Comparison of ENCODE assay signal across 8 mouse cellular contexts in the genomic region with DNA sequence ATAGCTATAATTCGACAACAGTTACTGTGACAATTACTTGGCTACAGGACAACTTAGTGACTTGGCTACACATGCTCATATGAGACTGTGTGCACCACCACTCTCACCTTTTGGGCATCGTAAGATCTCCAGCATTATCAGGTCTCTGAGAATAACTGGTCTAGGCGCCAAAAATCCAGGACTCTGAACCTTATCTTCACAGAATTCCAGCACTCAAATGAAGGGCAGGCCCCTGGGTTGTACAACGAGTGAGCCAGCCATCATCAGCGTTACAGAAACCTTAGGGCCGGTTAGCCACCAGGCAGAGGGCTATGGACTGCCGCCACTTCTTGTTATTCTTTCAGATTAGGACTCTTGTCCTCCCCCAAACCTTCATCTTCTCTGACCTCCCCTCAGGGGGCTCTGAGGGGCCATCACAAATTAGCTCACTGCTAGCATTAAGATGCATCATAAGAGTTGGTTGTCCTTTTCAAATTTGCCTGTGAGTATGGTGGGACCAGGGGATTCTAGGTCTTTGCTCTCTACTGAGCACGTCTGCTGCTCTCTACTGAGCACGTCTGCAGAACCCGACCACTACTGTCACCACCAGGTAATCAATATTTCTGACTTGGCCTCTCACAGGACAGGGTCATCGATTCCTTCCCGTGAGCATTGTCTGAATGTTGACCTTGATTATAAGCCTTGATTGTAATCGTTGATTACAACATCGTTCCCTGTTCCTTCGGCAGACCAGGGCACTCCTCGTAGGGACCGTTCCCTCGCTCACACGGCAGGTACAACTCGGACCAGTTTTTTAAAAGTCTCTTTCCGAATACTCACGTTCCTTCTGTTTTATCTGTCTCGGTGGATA. TPM values are rescaled to one million over a fixed set of nuclear protein-coding genes. Genes with fewer than 3 reads are reported as not detected.
A peak's percentile ranks its signal among the peaks of the same experiment; 100 is the strongest.
DNase-seq lines count a peak whose midpoint lies in the region; ATAC-seq and TF ChIP-seq lines count a peak whose summit lies in the region.

No protein-coding gene starts in this region.

- TF ChIP-seq POLR2A in ES-Bruce4 (IDR thresholded peaks at IDR 0.05; ENCODE audit: insufficient read depth, low read length) = no peak

- no peak for DNase-seq in heart, postnatal 4 days
- DNase-seq in liver, postnatal 0 days = no peak
- DNase-seq in left cerebral cortex, postnatal 14 days (ENCODE audit: low spot score in 2 of 2) = no peak
- no peak for DNase-seq in gastrocnemius, postnatal 36 days

- no peak; the same call in 1 of the 2 replicates for ATAC-seq in heart, embryonic 11.5 days (replicated peaks; ENCODE audit: insufficient number of reproducible peaks, low FRiP score, low TSS enrichment)
- peak; percentile 9 for ATAC-seq in forebrain, embryonic 13.5 days
- ATAC-seq in liver, postnatal 0 days = peak; percentile 4; the same call in 1 of the 2 replicates
- ATAC-seq in monocyte, adult 5-6 weeks (replicated peaks; ENCODE audit: insufficient number of reproducible peaks, low FRiP score, low TSS enrichment, poor library complexity, severe bottlenecking) = no peak

- peaks cover 3% of the 10 kb centered on the region; the same call in 1 of the 2 replicates for H3K9me3 ChIP-seq in heart, embryonic 11.5 days (replicated peaks; ENCODE audit: control insufficient read depth, low read length)
- H3K9me3 ChIP-seq in ES-Bruce4 (replicated peaks; ENCODE audit: control insufficient read depth, insufficient read depth, low read length, poor library complexity, severe bottlenecking) = no peaks in the 10 kb centered on the region
- H3K9me3 ChIP-seq in forebrain, embryonic 13.5 days (replicated peaks) = no peaks in the 10 kb centered on the region
- H3K9me3 ChIP-seq in liver, postnatal 0 days (ENCODE audit: low read length) = no peaks in the 10 kb centered on the region

- TF ChIP-seq EP300 in ES-Bruce4 (IDR thresholded peaks at IDR 0.05; ENCODE audit: insufficient read depth, low read depth, low read length) = no peak
- TF ChIP-seq EP300 in liver, postnatal 0 days (IDR thresholded peaks at IDR 0.05; ENCODE audit: low read depth) = no peak

- H3K36me3 ChIP-seq in heart, embryonic 11.5 days (ENCODE audit: control insufficient read depth, insufficient read depth, low read length) = no peaks in the 10 kb centered on the region
- no peaks in the 10 kb centered on the region for H3K36me3 ChIP-seq in ES-Bruce4 (ENCODE audit: control insufficient read depth, insufficient read depth, low read length, poor library complexity, severe bottlenecking)
- no peaks in the 10 kb centered on the region for H3K36me3 ChIP-seq in forebrain, embryonic 13.5 days (ENCODE audit: poor library complexity, severe bottlenecking)
- no peaks in the 10 kb centered on the region for H3K36me3 ChIP-seq in liver, postnatal 0 days (replicated peaks; ENCODE audit: insufficient read depth, low read length)

- H3K27me3 ChIP-seq in heart, embryonic 11.5 days (ENCODE audit: control insufficient read depth, insufficient read depth, low read length) = peaks cover 14% of the 10 kb centered on the region
- 0 out of 2 replicates have a peak, but pooled peaks cover 2% of the 10 kb centered on the region for H3K27me3 ChIP-seq in ES-Bruce4 (ENCODE audit: control insufficient read depth, insufficient read depth, low read length, poor library complexity, severe bottlenecking)
- H3K27me3 ChIP-seq in forebrain, embryonic 13.5 days = peaks cover 10% of the 10 kb centered on the region; the same call in 1 of the 2 replicates
- H3K27me3 ChIP-seq in liver, postnatal 0 days (ENCODE audit: insufficient read depth, low read length) = no peaks in the 10 kb centered on the region

- intact Hi-C loops in left cerebral cortex, postnatal 14 days (cut with DNase I) = loop anchor here (10.0 kb wide), 1 partner anchor 392 kb away; the partner anchor contains the start of gene Mgat1
- intact Hi-C loops in gastrocnemius, postnatal 36 days (cut with DNase I) = no loop called here

- peak overlapping the region; percentile 49; the same call in 1 of the 2 replicates for H3K9ac ChIP-seq in heart, embryonic 11.5 days (ENCODE audit: low read depth, low read length)
- peak overlapping the region; percentile 72 for H3K9ac ChIP-seq in ES-Bruce4 (ENCODE audit: low read depth, poor library complexity, severe bottlenecking)
- peak overlapping the region; percentile 65 for H3K9ac ChIP-seq in forebrain, embryonic 13.5 days
- peak overlapping the region; percentile 48 for H3K9ac ChIP-seq in liver, postnatal 0 days (replicated peaks)

- 4% methylated on average over 23 of the region's 23 CpGs for WGBS in heart, embryonic 11.5 days (ENCODE audit: insufficient replicate concordance)
- WGBS in forebrain, embryonic 13.5 days = 7% methylated on average over 23 of the region's 23 CpGs
- WGBS in liver, postnatal 0 days (ENCODE audit: insufficient replicate concordance) = 11% methylated on average over 23 of the region's 23 CpGs

- peak overlapping the region; percentile 75 for H3K4me2 ChIP-seq in heart, embryonic 11.5 days
- peak overlapping the region; percentile 85 for H3K4me2 ChIP-seq in forebrain, embryonic 13.5 days
- peak overlapping the region; percentile 87 for H3K4me2 ChIP-seq in liver, postnatal 0 days (ENCODE audit: low read depth, low read length)

- H3K4me1 ChIP-seq in heart, embryonic 11.5 days (ENCODE audit: control insufficient read depth, insufficient read depth, low read length) = peaks cover 11% of the 10 kb centered on the region; the same call in 1 of the 2 replicates
- no peaks in the 10 kb centered on the region for H3K4me1 ChIP-seq in ES-Bruce4 (ENCODE audit: control insufficient read depth, insufficient read depth, low read length)
- H3K4me1 ChIP-seq in forebrain, embryonic 13.5 days = peaks cover 29% of the 10 kb centered on the region
- H3K4me1 ChIP-seq in liver, postnatal 0 days (ENCODE audit: insufficient read depth) = peaks cover 27% of the 10 kb centered on the region

- peak overlapping the region; percentile 72 for H3K4me3 ChIP-seq in heart, embryonic 11.5 days (ENCODE audit: low read depth, low read length)
- H3K4me3 ChIP-seq in ES-Bruce4 (ENCODE audit: low read depth, low read length) = peak overlapping the region; percentile 98
- H3K4me3 ChIP-seq in forebrain, embryonic 13.5 days = peak overlapping the region; percentile 61
- H3K4me3 ChIP-seq in liver, postnatal 0 days (ENCODE audit: low read depth, low read length) = peak overlapping the region; percentile 59

- TF ChIP-seq CTCF in ES-Bruce4 (IDR thresholded peaks at IDR 0.05; ENCODE audit: low read depth, low read length) = no peak
- no peak for TF ChIP-seq CTCF in liver, postnatal 0 days (IDR thresholded peaks at IDR 0.05; ENCODE audit: low read depth)

- no peak overlapping the region for H3K27ac ChIP-seq in heart, embryonic 11.5 days (ENCODE audit: low read depth, low read length)
- H3K27ac ChIP-seq in ES-Bruce4 (ENCODE audit: insufficient read depth, low read length) = no peak overlapping the region
- no peak overlapping the region for H3K27ac ChIP-seq in forebrain, embryonic 13.5 days
- no peak overlapping the region for H3K27ac ChIP-seq in liver, postnatal 0 days (ENCODE audit: low read depth)

RNA-seq across cellular contexts. Expression of gene Irgm1, which starts 18.6 kb away (rescaled TPM):
- 4.9 and 5.9 TPM in 2 replicates for polyA plus RNA-seq in heart, embryonic 11.5 days (2014; fragmentation: Nextera tagmentation; extraction: Ambion mirVana)
- total RNA-seq in heart, postnatal 4 days (2021) = 1 to 10 TPM; 6.2 to 7.6 TPM
- 18.5 and 20.1 TPM in 2 replicates for polyA plus RNA-seq in ES-Bruce4 (2011; ENCODE audit: insufficient read depth, insufficient read length, low read depth, missing spikeins)
- 1.6 and 1.9 TPM in 2 replicates for polyA plus RNA-seq in forebrain, embryonic 13.5 days (2015; fragmentation: Nextera tagmentation; extraction: Ambion mirVana)
- 42.7 and 44.1 TPM in 2 replicates for polyA plus RNA-seq in liver, postnatal 0 days (2015; fragmentation: Nextera tagmentation; extraction: Ambion mirVana)
- 36.6 to 51.0 TPM (median 48.9 TPM) in 3 replicates for total RNA-seq in monocyte, adult 5-6 weeks (2017)
- 1 to 10 TPM; 3.7 TPM for total RNA-seq in left cerebral cortex, postnatal 14 days (2021)
- 10 to 100 TPM in 1 of 2 experiments, 1 to 10 TPM in 1; 8.7 to 11.3 TPM for total RNA-seq in gastrocnemius, postnatal 36 days (2021)

RNA-seq across cellular contexts. Expression of gene Gm12184, which starts 26.4 kb away (rescaled TPM):
- polyA plus RNA-seq in heart, embryonic 11.5 days (2014; fragmentation: Nextera tagmentation; extraction: Ambion mirVana) = 2.9 and 4.0 TPM in 2 replicates
- total RNA-seq in heart, postnatal 4 days (2021) = 1 to 10 TPM; 4.8 to 5.1 TPM
- polyA plus RNA-seq in ES-Bruce4 (2011; ENCODE audit: insufficient read depth, insufficient read length, low read depth, missing spikeins) = 88.5 and 95.4 TPM in 2 replicates
- polyA plus RNA-seq in forebrain, embryonic 13.5 days (2015; fragmentation: Nextera tagmentation; extraction: Ambion mirVana) = 4.2 and 5.2 TPM in 2 replicates
- polyA plus RNA-seq in liver, postnatal 0 days (2015; fragmentation: Nextera tagmentation; extraction: Ambion mirVana) = 4.9 and 5.0 TPM in 2 replicates
- 7.5 to 29.4 TPM (median 12.2 TPM) in 3 replicates for total RNA-seq in monocyte, adult 5-6 weeks (2017)
- 1 to 10 TPM; 1.2 to 1.6 TPM for total RNA-seq in left cerebral cortex, postnatal 14 days (2021)
- under 1 TPM; 0.61 to 0.91 TPM for total RNA-seq in gastrocnemius, postnatal 36 days (2021)

RNA-seq across cellular contexts. Expression of gene Trim7, which starts 26.9 kb away (rescaled TPM):
- polyA plus RNA-seq in heart, embryonic 11.5 days (2014; fragmentation: Nextera tagmentation; extraction: Ambion mirVana) = 0.43 and 0.70 TPM in 2 replicates
- total RNA-seq in heart, postnatal 4 days (2021) = 1 to 10 TPM; 5.3 to 5.5 TPM
- polyA plus RNA-seq in ES-Bruce4 (2011; ENCODE audit: insufficient read depth, insufficient read length, low read depth, missing spikeins) = 8.1 and 8.7 TPM in 2 replicates
- 0.71 and 0.80 TPM in 2 replicates for polyA plus RNA-seq in forebrain, embryonic 13.5 days (2015; fragmentation: Nextera tagmentation; extraction: Ambion mirVana)
- 0.48 and 0.52 TPM in 2 replicates for polyA plus RNA-seq in liver, postnatal 0 days (2015; fragmentation: Nextera tagmentation; extraction: Ambion mirVana)
- 9.4 to 15.9 TPM (median 15.5 TPM) in 3 replicates for total RNA-seq in monocyte, adult 5-6 weeks (2017)
- 1 to 10 TPM; 1.4 to 1.8 TPM for total RNA-seq in left cerebral cortex, postnatal 14 days (2021)
- 10 to 100 TPM; 48.2 to 49.7 TPM for total RNA-seq in gastrocnemius, postnatal 36 days (2021)

RNA-seq across cellular contexts. Expression of gene Trim41, which starts 35.7 kb away (rescaled TPM):
- 3.3 and 3.7 TPM in 2 replicates for polyA plus RNA-seq in heart, embryonic 11.5 days (2014; fragmentation: Nextera tagmentation; extraction: Ambion mirVana)
- 10 to 100 TPM; 36.0 to 40.1 TPM for total RNA-seq in heart, postnatal 4 days (2021)
- polyA plus RNA-seq in ES-Bruce4 (2011; ENCODE audit: insufficient read depth, insufficient read length, low read depth, missing spikeins) = 29.6 and 32.2 TPM in 2 replicates
- 6.0 and 7.4 TPM in 2 replicates for polyA plus RNA-seq in forebrain, embryonic 13.5 days (2015; fragmentation: Nextera tagmentation; extraction: Ambion mirVana)
- polyA plus RNA-seq in liver, postnatal 0 days (2015; fragmentation: Nextera tagmentation; extraction: Ambion mirVana) = 2.2 and 2.3 TPM in 2 replicates
- 52.9 to 85.7 TPM (median 59.4 TPM) in 3 replicates for total RNA-seq in monocyte, adult 5-6 weeks (2017)
- 10 to 100 TPM; 52.0 to 56.4 TPM for total RNA-seq in left cerebral cortex, postnatal 14 days (2021)
- total RNA-seq in gastrocnemius, postnatal 36 days (2021) = 10 to 100 TPM; 17.2 to 22.6 TPM

RNA-seq across cellular contexts. Expression of gene Gm5431, which starts 49.2 kb away (rescaled TPM):
- 0.16 TPM in 1 of 2 replicates, not detected in the other for polyA plus RNA-seq in heart, embryonic 11.5 days (2014; fragmentation: Nextera tagmentation; extraction: Ambion mirVana)
- under 1 TPM; 0.26 to 0.38 TPM for total RNA-seq in heart, postnatal 4 days (2021)
- polyA plus RNA-seq in ES-Bruce4 (2011; ENCODE audit: insufficient read depth, insufficient read length, low read depth, missing spikeins) = 0.27 TPM in 1 of 2 replicates, not detected in the other
- polyA plus RNA-seq in forebrain, embryonic 13.5 days (2015; fragmentation: Nextera tagmentation; extraction: Ambion mirVana) = 0.08 TPM in 1 of 2 replicates, not detected in the other
- polyA plus RNA-seq in liver, postnatal 0 days (2015; fragmentation: Nextera tagmentation; extraction: Ambion mirVana) = 0.66 and 0.86 TPM in 2 replicates
- total RNA-seq in monocyte, adult 5-6 weeks (2017) = 6.7 to 9.7 TPM (median 8.8 TPM) in 3 replicates
- under 1 TPM in 1 of 2 experiments, not detected in 1; 0.29 TPM for total RNA-seq in left cerebral cortex, postnatal 14 days (2021)
- total RNA-seq in gastrocnemius, postnatal 36 days (2021) = under 1 TPM; 0.25 to 0.28 TPM

Comparison
In these comparisons a context has a peak if more than half of its experiments do, and no peak if none do; other contexts are left out.
1. ATAC-seq: peak in forebrain, embryonic 13.5 days (single experiment) and liver, postnatal 0 days (single experiment); none in heart, embryonic 11.5 days (single experiment) and monocyte, adult 5-6 weeks (single experiment).
2. Peak in every context shown above with its lines, with median percentiles within 50 percentile points of each other: H3K4me2 ChIP-seq, H3K4me3 ChIP-seq and H3K9ac ChIP-seq.